Mouse (Mus musculus): ENCODE results near the gene Sema5a. TPM values are rescaled to one million over a fixed set of nuclear protein-coding genes. Genes with fewer than 3 reads are reported as not detected.

Sema5a gene
- polyA plus RNA-seq, 1 experiment from 2014 or later = 37.9 TPM

- Histone ChIP-seq H3K4me2 (no peak overlapping the region), H3K27ac (0 out of 2 replicates have a peak overlapping the region, but pooled peaks have one; percentile 11), H3K4me1 (peaks cover 27% of the 10 kb centered on the region)
These were observed 34.0 kb downstream of the Sema5a start for GRCm38 (mm10) chr15:32278600-32278999.

GRCm38 (mm10) chr15:32281374-32281773, 36.8 kb downstream of the Sema5a start:
- H3K9me3 ChIP-seq = no peaks in the 10 kb centered on the region
- H3K4me2 ChIP-seq = no peak overlapping the region
- H3K4me1 ChIP-seq = peaks cover 18% of the 10 kb centered on the region
- no peak overlapping the region for H3K9ac ChIP-seq
- WGBS = 82% methylated on average over 4 of the region's 4 CpGs
- H3K27ac ChIP-seq = no peak overlapping the region
- no peaks in the 10 kb centered on the region for H3K27me3 ChIP-seq
- no peak for ATAC-seq (ENCODE audit: insufficient number of reproducible peaks, insufficient read depth, low FRiP score, low TSS enrichment, low read depth)
- H3K36me3 ChIP-seq = no peaks in the 10 kb centered on the region
- H3K4me3 ChIP-seq = no peak overlapping the region

More at GRCm38 (mm10) chr15:32278600-32278999, 34.0 kb downstream of the Sema5a start:
- Histone ChIP-seq H3K9me3 (no peaks in the 10 kb centered on the region), H3K4me3 (no peak overlapping the region), H3K36me3 (no peaks in the 10 kb centered on the region), H3K27me3 (no peaks in the 10 kb centered on the region), H3K9ac (no peak overlapping the region)
- no peak for ATAC-seq (ENCODE audit: insufficient number of reproducible peaks, insufficient read depth, low FRiP score, low TSS enrichment, low read depth)
- WGBS = 42% methylated on average over 2 of the region's 2 CpGs

GRCm38 (mm10) chr15:32284688-32285087, 40.1 kb downstream of the Sema5a start:
- H3K4me1 ChIP-seq = peaks cover 18% of the 10 kb centered on the region
- H3K36me3 ChIP-seq = no peaks in the 10 kb centered on the region; the same call in 1 of the 2 replicates
- no peak overlapping the region for H3K9ac ChIP-seq
- no peak overlapping the region for H3K27ac ChIP-seq
- no peaks in the 10 kb centered on the region for H3K9me3 ChIP-seq
- H3K4me3 ChIP-seq = no peak overlapping the region
- ATAC-seq (ENCODE audit: insufficient number of reproducible peaks, insufficient read depth, low FRiP score, low TSS enrichment, low read depth) = no peak
- H3K4me2 ChIP-seq = no peak overlapping the region
- WGBS = 81% methylated on average over 2 of the region's 2 CpGs
- no peaks in the 10 kb centered on the region for H3K27me3 ChIP-seq

- Histone ChIP-seq H3K27ac (no peak overlapping the region), H3K4me2 (no peak overlapping the region), H3K27me3 (no peaks in the 10 kb centered on the region), H3K9ac (no peak overlapping the region), H3K9me3 (no peaks in the 10 kb centered on the region), H3K36me3 (no peaks in the 10 kb centered on the region; the same call in 1 of the 2 replicates), H3K4me1 (peaks cover 21% of the 10 kb centered on the region), H3K4me3 (no peak overlapping the region)
- WGBS = 82% methylated on average over 3 of the region's 3 CpGs
- ATAC-seq (ENCODE audit: insufficient number of reproducible peaks, insufficient read depth, low FRiP score, low TSS enrichment, low read depth) = no peak
These were observed 41.7 kb downstream of the Sema5a start for GRCm38 (mm10) chr15:32286296-32286695.

- Histone ChIP-seq H3K4me2 (peak overlapping the region; percentile 34), H3K4me1 (peaks cover 21% of the 10 kb centered on the region), H3K27me3 (no peaks in the 10 kb centered on the region), H3K9ac (no peak overlapping the region), H3K27ac (peak overlapping the region; percentile 58), H3K9me3 (no peaks in the 10 kb centered on the region), H3K4me3 (no peak overlapping the region), H3K36me3 (no peaks in the 10 kb centered on the region; the same call in 1 of the 2 replicates)
- 21% methylated on average over 6 of the region's 6 CpGs for WGBS
- ATAC-seq (ENCODE audit: insufficient number of reproducible peaks, insufficient read depth, low FRiP score, low TSS enrichment, low read depth) = peak; percentile 48; the same call in 1 of the 2 replicates
These were observed 43.9 kb downstream of the Sema5a start for GRCm38 (mm10) chr15:32288480-32288879.

- Histone ChIP-seq H3K4me1 (peaks cover 21% of the 10 kb centered on the region), H3K9ac (no peak overlapping the region), H3K27me3 (no peaks in the 10 kb centered on the region), H3K9me3 (no peaks in the 10 kb centered on the region), H3K27ac (no peak overlapping the region), H3K4me3 (no peak overlapping the region), H3K36me3 (no peaks in the 10 kb centered on the region; the same call in 1 of the 2 replicates), H3K4me2 (no peak overlapping the region)
- 62% methylated on average over 3 of the region's 3 CpGs for WGBS
- ATAC-seq (ENCODE audit: insufficient number of reproducible peaks, insufficient read depth, low FRiP score, low TSS enrichment, low read depth) = no peak
These were observed 46.4 kb downstream of the Sema5a start for GRCm38 (mm10) chr15:32291000-32291399.

GRCm38 (mm10) chr15:32296523-32296922, 51.9 kb downstream of the Sema5a start:
- Histone ChIP-seq H3K36me3 (no peaks in the 10 kb centered on the region), H3K4me1 (no peaks in the 10 kb centered on the region), H3K27me3 (no peaks in the 10 kb centered on the region), H3K9ac (no peak overlapping the region), H3K4me3 (no peak overlapping the region), H3K27ac (no peak overlapping the region), H3K4me2 (no peak overlapping the region), H3K9me3 (no peaks in the 10 kb centered on the region)
- no peak for ATAC-seq (ENCODE audit: insufficient number of reproducible peaks, insufficient read depth, low FRiP score, low TSS enrichment, low read depth)
- 75% methylated on average over 6 of the region's 6 CpGs for WGBS

- H3K4me3 ChIP-seq = no peak overlapping the region
- H3K27me3 ChIP-seq = no peaks in the 10 kb centered on the region
- no peaks in the 10 kb centered on the region for H3K4me1 ChIP-seq
- no peak overlapping the region for H3K27ac ChIP-seq
- H3K4me2 ChIP-seq = no peak overlapping the region
- H3K36me3 ChIP-seq = no peaks in the 10 kb centered on the region
- H3K9ac ChIP-seq = no peak overlapping the region
- ATAC-seq (ENCODE audit: insufficient number of reproducible peaks, insufficient read depth, low FRiP score, low TSS enrichment, low read depth) = no peak
- H3K9me3 ChIP-seq = no peaks in the 10 kb centered on the region
- WGBS = 83% methylated on average over 5 of the region's 5 CpGs
These were observed 52.7 kb downstream of the Sema5a start for GRCm38 (mm10) chr15:32297266-32297665.

- H3K36me3 ChIP-seq = no peaks in the 10 kb centered on the region
- no peaks in the 10 kb centered on the region for H3K27me3 ChIP-seq
- H3K9me3 ChIP-seq = no peaks in the 10 kb centered on the region
- no peaks in the 10 kb centered on the region for H3K4me1 ChIP-seq
- no peak overlapping the region for H3K9ac ChIP-seq
- no peak overlapping the region for H3K4me2 ChIP-seq
- no peak for ATAC-seq (ENCODE audit: insufficient number of reproducible peaks, insufficient read depth, low FRiP score, low TSS enrichment, low read depth)
- no peak overlapping the region for H3K27ac ChIP-seq
- no peak overlapping the region for H3K4me3 ChIP-seq
- WGBS = 71% methylated on average over 6 of the region's 6 CpGs
These were observed 53.9 kb downstream of the Sema5a start for GRCm38 (mm10) chr15:32298525-32298924.

- no peak overlapping the region for H3K4me3 ChIP-seq
- H3K9ac ChIP-seq = no peak overlapping the region
- H3K27me3 ChIP-seq = no peaks in the 10 kb centered on the region
- ATAC-seq (ENCODE audit: insufficient number of reproducible peaks, insufficient read depth, low FRiP score, low TSS enrichment, low read depth) = no peak
- no peak overlapping the region for H3K27ac ChIP-seq
- 48% methylated on average over 4 of the region's 4 CpGs for WGBS
- no peaks in the 10 kb centered on the region for H3K9me3 ChIP-seq
- 0 out of 2 replicates have a peak, but pooled peaks cover 7% of the 10 kb centered on the region for H3K4me1 ChIP-seq
- no peak overlapping the region for H3K4me2 ChIP-seq
- no peaks in the 10 kb centered on the region for H3K36me3 ChIP-seq
These were observed 56.4 kb downstream of the Sema5a start for GRCm38 (mm10) chr15:32300991-32301390.

GRCm38 (mm10) chr15:32306557-32307243, 62.1 kb downstream of the Sema5a start:
- H3K9ac ChIP-seq = no peak overlapping the region
- no peaks in the 10 kb centered on the region for H3K9me3 ChIP-seq
- H3K4me2 ChIP-seq = no peak overlapping the region
- H3K27me3 ChIP-seq = no peaks in the 10 kb centered on the region
- H3K36me3 ChIP-seq = no peaks in the 10 kb centered on the region
- ATAC-seq (ENCODE audit: insufficient number of reproducible peaks, insufficient read depth, low FRiP score, low TSS enrichment, low read depth) = no peak
- WGBS = 51% methylated on average over 6 of the region's 6 CpGs
- H3K27ac ChIP-seq = no peak overlapping the region; the same call in 1 of the 2 replicates
- no peak overlapping the region for H3K4me3 ChIP-seq
- peaks cover 26% of the 10 kb centered on the region for H3K4me1 ChIP-seq

GRCm38 (mm10) chr15:32310834-32311233, 66.2 kb downstream of the Sema5a start:
- no peak overlapping the region for H3K4me2 ChIP-seq
- no peak overlapping the region for H3K27ac ChIP-seq
- peaks cover 19% of the 10 kb centered on the region for H3K4me1 ChIP-seq
- no peak for ATAC-seq (ENCODE audit: insufficient number of reproducible peaks, insufficient read depth, low FRiP score, low TSS enrichment, low read depth)
- no peaks in the 10 kb centered on the region for H3K27me3 ChIP-seq
- no peaks in the 10 kb centered on the region for H3K9me3 ChIP-seq
- 70% methylated on average over 8 of the region's 8 CpGs for WGBS
- H3K9ac ChIP-seq = no peak overlapping the region
- H3K4me3 ChIP-seq = no peak overlapping the region
- no peaks in the 10 kb centered on the region for H3K36me3 ChIP-seq

All from embryonic facial prominence, embryonic 13.5 days (tissue).